Mouse (Mus musculus) gastrocnemius, postnatal 4 days (tissue): ENCODE measurements around the gene 1110032A03Rik. TPM values are rescaled to one million over a fixed set of nuclear protein-coding genes. Genes with fewer than 3 reads are reported as not detected.
A peak's percentile ranks its signal among the peaks of the same experiment; 100 is the strongest.

ENCODE experiments used
- DNase-seq, 2 experiments: peaks; one replicate each; pipeline ENCODE4 v3.0.0; 2021 to 2022; ENCODE audit warnings: low spot score in 2 of 2, mixed read lengths in 2 of 2
- long read RNA-seq, 2 experiments: library from polyadenylated mRNA; stranded (forward); transcript quantifications; one replicate each; pipeline ENCODE4 v2.0.0; 2021
- total RNA-seq, 2 experiments: library from RNA; stranded (reverse); gene quantifications; 2 replicates each; pipeline ENCODE4 v1.2.3; 2021

The 1110032A03Rik gene
- 10 to 100 TPM; 15.9 to 16.9 TPM for total RNA-seq
- long read RNA-seq, experiment 1, transcript 1110032A03Rik-201 (4 exons, 2,082 nt) = major isoform, 5 of 9 reads
- long read RNA-seq, experiment 1, partial matches to known transcripts = 2 of 9 reads
- long read RNA-seq, experiment 1, other reads (novel, unspliced or antisense) = 1 of 9 reads
- long read RNA-seq, experiment 2, transcript 1110032A03Rik-201 (4 exons, 2,082 nt) = major isoform, 5 of 10 reads
- long read RNA-seq, experiment 2, partial matches to known transcripts = 0 of 10 reads
- long read RNA-seq, experiment 2, other reads (novel, unspliced or antisense) = 4 of 10 reads

DNA sequence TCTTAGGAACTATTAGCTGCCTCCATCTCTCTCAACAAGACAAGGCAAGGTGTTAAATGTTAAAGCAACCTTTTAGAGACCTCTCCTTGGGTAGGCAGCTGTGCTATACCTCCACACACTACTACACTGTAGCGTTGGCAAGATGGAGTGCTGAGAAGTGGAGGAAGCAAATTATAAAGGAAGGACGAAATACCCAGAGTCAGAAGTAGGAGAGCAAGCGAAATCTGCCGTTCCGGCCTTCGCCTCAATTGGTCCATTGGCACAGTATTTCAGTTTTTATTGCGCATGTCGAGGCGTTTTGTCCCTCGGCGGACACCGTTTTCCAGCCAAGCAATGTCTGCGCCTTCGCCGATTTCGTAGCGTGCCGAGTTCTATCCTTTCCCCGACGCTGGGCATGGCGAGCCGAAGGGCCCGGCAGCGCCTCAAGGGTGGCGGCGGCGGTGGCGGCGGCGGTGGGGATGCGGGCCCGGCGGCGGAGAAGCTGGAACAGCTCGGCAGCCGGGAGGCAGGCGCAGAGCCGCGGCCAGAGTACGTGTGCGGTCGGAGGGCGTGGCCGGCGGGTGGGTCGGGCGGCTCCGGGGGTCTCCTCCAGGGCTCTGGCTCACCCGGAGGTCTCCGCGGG is at the start of gene 1110032A03Rik, which contains the start of gene Alg9:
1110032A03Rik (minus strand) TSS at position 530 of the 622 bp plus-strand sequence.
Alg9 (plus strand) TSS at position 29 of the 622 bp plus-strand sequence.
- DNase-seq = peak; percentile 80 to 92

- no peak for DNase-seq
Observed at GRCm38 (mm10) chr9:50823779-50824453, 48.6 kb upstream of the 1110032A03Rik start.

GRCm38 (mm10) chr9:50822216-50822615 is 46.9 kb upstream of the 1110032A03Rik start:
- no peak for DNase-seq

DNA sequence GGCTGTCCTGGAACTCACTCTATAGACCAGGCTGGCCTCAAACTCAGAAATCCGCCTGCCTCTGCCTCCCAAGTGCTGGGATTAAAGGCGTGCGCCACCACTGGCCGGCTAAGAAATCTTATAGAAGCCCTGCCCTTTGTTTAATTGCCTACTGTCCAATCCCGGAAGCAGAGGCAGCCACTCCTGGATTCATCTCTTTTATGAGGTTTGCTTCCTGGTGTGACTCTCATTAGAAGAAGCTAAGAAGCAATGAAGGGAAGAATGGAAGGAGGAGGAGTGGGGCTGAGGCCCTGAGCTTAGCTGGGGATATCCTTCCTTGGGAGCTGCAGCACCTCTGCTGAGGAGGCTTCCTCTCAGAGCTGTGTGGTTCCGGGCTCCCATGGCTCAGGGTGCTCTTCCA is 46.3 kb upstream of the 1110032A03Rik start:
- no peak for DNase-seq

GRCm38 (mm10) chr9:50819716-50820115 is 44.4 kb upstream of the 1110032A03Rik start:
- no peak for DNase-seq

- no peak for DNase-seq
Observed at GRCm38 (mm10) chr9:50818050-50818449, 42.7 kb upstream of the 1110032A03Rik start.

DNA sequence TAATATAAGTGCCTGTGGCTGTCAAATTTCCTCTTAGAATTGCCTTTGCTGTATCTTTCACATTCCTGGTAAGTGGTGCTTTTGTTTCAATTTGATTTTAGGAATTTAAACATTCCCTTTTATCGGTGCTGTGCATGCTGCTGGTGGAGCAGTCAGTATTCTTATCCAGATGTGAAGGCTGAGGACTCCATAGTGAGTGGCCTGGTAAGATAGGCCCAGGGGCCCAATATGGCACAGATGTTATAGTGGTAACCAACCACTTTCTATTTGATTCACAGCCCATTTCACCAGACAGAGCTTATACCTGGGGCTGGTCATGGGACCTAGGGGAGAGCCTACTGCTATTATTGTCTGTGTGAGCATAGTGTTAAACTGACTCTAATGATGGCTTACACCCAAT is 41.2 kb upstream of the 1110032A03Rik start:
- DNase-seq = no peak

DNA sequence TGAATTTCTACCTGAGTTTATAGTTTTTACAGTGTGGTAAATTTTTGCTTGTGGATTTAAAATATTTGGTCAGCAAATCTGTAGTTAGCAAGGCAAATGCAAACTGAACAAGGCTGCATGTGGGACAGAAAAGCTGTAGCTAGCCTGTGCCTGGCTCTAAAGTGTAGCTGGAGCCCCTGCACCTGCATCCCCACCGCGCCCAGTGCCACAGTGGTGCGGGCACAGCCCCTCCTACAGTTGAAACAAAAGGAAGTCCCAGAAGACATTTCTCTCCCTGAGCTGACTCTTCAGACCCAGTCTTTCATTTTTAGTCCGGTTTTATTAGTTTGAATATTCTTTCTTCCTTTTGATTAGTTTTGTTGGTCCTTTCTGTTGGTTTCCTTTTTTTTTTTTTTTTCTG is 40.3 kb upstream of the 1110032A03Rik start:
- DNase-seq = no peak

- DNase-seq = no peak
Observed at GRCm38 (mm10) chr9:50813796-50814195, 38.5 kb upstream of the 1110032A03Rik start.

DNA sequence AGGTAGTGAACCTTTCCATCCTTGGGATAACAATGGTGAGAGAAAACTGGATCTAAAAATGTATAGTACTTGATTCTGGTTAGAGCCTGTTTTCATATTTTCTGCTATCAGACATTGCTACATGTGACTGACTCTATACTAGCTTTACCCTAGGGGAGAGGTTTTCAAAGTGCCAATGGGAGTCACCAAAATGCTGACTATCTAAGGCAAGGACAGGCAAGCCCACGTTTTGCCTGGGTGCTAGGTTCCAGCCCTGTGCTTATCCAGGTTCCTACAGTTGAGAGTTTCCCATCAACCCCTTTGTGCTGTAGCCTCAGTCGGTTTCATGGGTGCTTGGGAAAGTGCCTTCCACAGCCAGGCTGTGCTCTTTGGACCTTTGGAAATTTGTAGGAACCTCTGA is 36.4 kb upstream of the 1110032A03Rik start:
- no peak for DNase-seq

- no peak for DNase-seq
Observed at GRCm38 (mm10) chr9:50811187-50811586, 35.9 kb upstream of the 1110032A03Rik start.

- no peak for DNase-seq
Observed at GRCm38 (mm10) chr9:50809146-50809545, 33.8 kb upstream of the 1110032A03Rik start.

DNA sequence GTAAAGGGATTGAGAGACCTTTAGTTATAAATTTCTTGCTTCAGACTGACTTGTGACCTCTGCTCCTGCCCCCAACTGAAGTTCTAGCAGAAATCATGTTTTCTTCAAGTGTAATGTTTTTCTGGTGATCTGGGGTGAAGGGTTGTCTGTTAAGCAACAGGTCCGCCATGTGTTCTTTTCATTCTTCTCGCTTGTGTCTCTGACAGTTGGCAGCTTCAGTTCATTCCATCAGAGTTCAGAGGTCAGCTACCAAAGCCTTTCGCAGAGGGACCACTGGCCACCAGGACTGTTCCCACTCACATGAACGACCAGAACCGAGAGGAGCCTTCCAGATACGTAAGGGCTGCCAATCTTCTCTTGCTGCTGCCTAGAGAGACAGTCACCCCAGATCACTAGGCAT is 33.2 kb upstream of the 1110032A03Rik start:
- no peak for DNase-seq

DNA sequence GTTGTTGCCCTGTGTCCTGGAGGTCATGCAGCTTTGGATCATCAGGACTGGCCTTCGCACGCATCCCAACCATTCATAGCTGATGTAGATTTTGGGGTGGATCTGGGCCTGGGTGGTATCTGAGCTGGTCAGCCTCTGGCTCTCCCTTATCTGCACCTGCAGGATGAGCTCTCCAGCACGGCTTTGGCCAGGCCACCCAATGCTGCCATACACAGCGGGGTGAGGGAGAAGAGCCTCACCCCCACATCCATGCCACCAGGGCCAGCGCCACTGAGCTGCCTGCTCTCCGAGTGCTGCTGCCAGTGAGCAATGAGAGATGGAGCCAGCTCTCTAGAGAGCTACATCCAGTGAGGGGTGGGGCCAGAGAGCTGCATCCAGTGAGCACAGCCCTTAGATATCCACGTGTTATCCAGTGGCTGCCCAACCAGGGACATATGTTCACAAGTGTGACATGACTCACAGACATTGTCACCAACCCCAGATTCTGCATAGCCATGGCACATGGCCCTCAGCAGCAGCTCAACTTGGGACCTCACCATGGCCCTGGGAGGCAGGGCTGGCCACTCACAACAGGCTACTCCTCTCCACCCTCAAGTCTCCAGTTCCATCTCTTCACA is 27.8 kb upstream of the 1110032A03Rik start:
- no peak for DNase-seq

DNA sequence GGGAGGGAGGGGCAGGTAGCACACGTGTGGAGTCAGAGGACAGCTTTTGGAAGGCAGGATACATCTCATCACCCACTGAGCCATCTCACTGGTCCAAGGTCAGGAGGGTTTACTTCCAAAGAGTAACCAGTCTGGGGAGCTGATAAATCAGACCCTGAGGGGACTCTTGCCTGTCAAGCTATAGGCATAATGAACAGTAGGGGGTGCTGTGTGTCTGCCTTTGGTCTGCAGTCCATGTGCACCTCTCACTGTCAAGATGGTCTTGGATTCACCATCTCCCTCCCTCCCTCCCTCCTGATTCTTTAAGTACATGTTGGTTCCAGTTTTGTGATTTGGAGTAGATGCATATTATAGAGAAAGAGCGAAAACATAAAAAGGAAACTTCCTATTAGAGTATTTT is 25.7 kb upstream of the 1110032A03Rik start:
- DNase-seq = no peak

- DNase-seq = no peak
Observed at GRCm38 (mm10) chr9:50798368-50798767, 23.0 kb upstream of the 1110032A03Rik start.

DNA sequence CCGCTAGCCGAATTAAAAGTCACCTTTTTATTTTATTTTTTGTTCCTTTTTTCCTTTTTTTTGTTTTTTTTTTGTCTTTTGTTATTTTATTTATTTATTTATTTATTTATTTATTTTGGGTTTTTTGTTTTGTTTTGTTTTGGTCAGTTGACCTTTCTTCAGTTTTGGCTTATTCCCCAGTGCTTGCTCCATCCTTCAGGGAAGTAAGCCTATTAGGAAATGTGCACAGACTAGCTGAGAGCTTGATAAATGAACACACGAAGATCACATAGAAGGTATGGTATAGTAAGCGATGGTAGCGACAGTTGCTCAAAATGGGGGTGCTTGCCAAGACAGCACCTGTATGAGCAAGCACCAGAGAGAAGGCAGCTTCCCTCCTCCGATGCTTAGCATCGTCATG is 22.3 kb upstream of the 1110032A03Rik start:
- no peak for DNase-seq

- DNase-seq = no peak
Observed at GRCm38 (mm10) chr9:50796776-50797175, 21.5 kb upstream of the 1110032A03Rik start.

DNA sequence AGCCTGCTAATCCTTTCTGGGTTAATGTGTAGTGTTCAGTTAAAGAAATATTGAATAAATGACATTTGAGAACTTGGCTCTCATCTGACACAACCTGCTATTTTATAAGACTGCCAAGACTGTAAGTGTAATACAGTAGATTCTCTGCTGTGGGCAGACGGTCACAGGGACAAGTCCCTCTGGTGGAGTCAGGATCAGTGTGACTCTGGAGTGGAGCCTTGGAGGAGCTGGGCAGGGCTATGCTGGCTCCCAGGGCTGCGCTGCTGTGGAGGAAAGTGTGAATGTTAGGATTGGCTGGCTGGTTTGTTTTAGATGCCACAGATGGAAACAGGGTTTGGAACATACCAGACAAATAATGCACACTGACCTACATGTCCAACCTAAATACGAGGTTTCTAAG is 19.9 kb upstream of the 1110032A03Rik start:
- no peak for DNase-seq

DNA sequence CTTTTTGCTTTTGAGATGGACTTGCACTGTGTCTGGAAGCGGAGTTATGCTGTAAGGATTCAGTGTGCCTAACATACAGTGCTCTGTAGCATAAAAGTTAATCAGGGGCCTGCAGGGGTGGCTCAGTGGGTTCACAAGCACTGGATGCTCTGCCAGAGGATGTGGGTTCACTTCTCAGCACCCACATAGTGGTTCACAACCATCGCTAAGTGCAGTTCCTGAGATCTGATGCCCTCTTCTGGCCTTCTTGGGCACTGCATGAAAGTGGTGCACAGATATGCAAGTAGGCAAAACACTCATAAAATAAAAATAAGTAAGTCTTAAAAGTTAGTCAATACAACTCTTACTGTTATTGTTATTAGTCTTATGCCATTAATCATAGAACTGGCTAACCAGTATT is 6.8 kb upstream of the 1110032A03Rik start:
- DNase-seq = no peak

- no peak for DNase-seq
Observed at GRCm38 (mm10) chr9:50776162-50776760, 941 bp upstream of the 1110032A03Rik start.
